Mouse (Mus musculus) cortical plate, adult 2 months (tissue): ENCODE data around the gene Ctu2. TPM values are rescaled to one million over a fixed set of nuclear protein-coding genes. Genes with fewer than 3 reads are reported as not detected.
A peak's percentile ranks its signal among the peaks of the same experiment; 100 is the strongest.

Experiments used
- H3K27ac ChIP-seq: fragments of 200-500 bp; 2 replicates; pipeline ENCODE4 v1.5.1; 2012; ENCODE audit warnings: low read length, control low read depth, inconsistent platforms; ENCODE audit not compliant: insufficient read depth
- H3K4me1 ChIP-seq: fragments of 200-500 bp; 2 replicates; pipeline ENCODE4 v1.6.1; 2011; ENCODE audit warnings: low read length; ENCODE audit not compliant: control insufficient read depth, insufficient read depth
- H3K4me3 ChIP-seq: fragments of 200-500 bp; 2 replicates; pipeline ENCODE4 v1.5.1; 2011; ENCODE audit warnings: mild to moderate bottlenecking, low read length, control low read depth; ENCODE audit not compliant: insufficient read depth
- CTCF ChIP-seq: fragments of 200-500 bp; IDR thresholded peaks from 2 replicates; pipeline ENCODE4 v1.5.1; 2011; ENCODE audit warnings: mild to moderate bottlenecking, control low read depth, low read length; ENCODE audit not compliant: insufficient read depth; ENCODE audit errors: extremely low read depth
- POLR2A ChIP-seq: fragments of 200-500 bp; IDR thresholded peaks from 2 replicates; pipeline ENCODE4 v1.6.1; 2011; ENCODE audit warnings: mild to moderate bottlenecking, low read length, control low read depth; ENCODE audit not compliant: insufficient read depth; ENCODE audit errors: extremely low read depth
- polyA plus RNA-seq: library from polyadenylated mRNA; depleted of rRNA; stranded (reverse); fragments of >200 nt; gene quantifications from 2 replicates; pipeline ENCODE4 v1.2.3, GENCODE M21; 2012

Ctu2 gene
- polyA plus RNA-seq, 1 experiment = 43.6 TPM

DNA sequence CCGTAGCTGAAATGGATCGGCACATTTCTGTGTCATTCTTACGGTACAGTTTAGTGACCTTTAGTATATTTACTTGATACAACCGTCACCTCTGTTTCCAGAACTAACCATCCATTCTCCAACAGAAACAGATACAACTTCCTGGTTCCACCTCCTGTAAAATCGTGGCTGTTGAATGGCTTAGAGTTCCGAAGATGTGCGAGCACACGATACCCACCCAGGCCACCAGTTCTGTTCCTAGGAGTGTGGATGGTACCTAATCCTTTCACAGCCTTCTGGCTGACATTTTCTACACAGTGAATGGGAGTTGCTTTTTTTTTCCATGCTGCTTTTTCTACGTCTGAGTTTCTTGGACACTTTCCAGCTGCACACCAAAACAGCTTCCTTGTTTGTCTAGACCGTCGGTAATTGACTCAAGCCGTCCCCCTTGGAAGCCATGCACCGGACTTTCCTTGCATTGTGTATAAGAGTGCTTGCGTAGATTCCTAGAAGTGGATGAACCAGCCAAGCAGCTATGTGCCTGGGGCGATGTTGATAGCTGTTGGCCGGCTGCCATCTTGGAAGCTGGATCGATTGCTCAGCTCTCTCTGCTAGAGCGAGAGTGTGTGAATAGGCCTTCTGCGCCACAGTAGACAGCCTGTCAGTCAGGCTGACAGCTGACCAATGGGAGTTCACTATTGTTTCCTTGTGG lies 31.7 kb upstream of the Ctu2 start:
- H3K4me3 ChIP-seq = peak overlapping the region; percentile 71
- peak overlapping the region; percentile 79 for H3K27ac ChIP-seq
- no peaks in the 10 kb centered on the region for H3K4me1 ChIP-seq
- no peak for TF ChIP-seq CTCF
- peak; percentile 56 for TF ChIP-seq POLR2A

- no peak overlapping the region for H3K27ac ChIP-seq
- H3K4me1 ChIP-seq = no peaks in the 10 kb centered on the region
- no peak for TF ChIP-seq POLR2A
- TF ChIP-seq CTCF = no peak
- H3K4me3 ChIP-seq = no peak overlapping the region
Observed at GRCm38 (mm10) chr8:122445203-122445602, 30.7 kb upstream of the Ctu2 start.

GRCm38 (mm10) chr8:122451161-122451703 lies 24.7 kb upstream of the Ctu2 start:
- no peak overlapping the region for H3K4me3 ChIP-seq
- H3K4me1 ChIP-seq = peaks cover 2% of the 10 kb centered on the region
- TF ChIP-seq POLR2A (no peak), CTCF (no peak)
- H3K27ac ChIP-seq = no peak overlapping the region

GRCm38 (mm10) chr8:122452154-122452553 lies 23.8 kb upstream of the Ctu2 start:
- H3K4me1 ChIP-seq = peaks cover 2% of the 10 kb centered on the region
- TF ChIP-seq POLR2A (no peak), CTCF (no peak)
- no peak overlapping the region for H3K27ac ChIP-seq
- no peak overlapping the region for H3K4me3 ChIP-seq

GRCm38 (mm10) chr8:122454409-122454808 lies 21.5 kb upstream of the Ctu2 start:
- Histone ChIP-seq H3K4me1 (peaks cover 2% of the 10 kb centered on the region), H3K4me3 (no peak overlapping the region), H3K27ac (no peak overlapping the region)
- TF ChIP-seq POLR2A = no peak
- TF ChIP-seq CTCF = no peak

GRCm38 (mm10) chr8:122457171-122457570 lies 18.8 kb upstream of the Ctu2 start:
- H3K27ac ChIP-seq = no peak overlapping the region

DNA sequence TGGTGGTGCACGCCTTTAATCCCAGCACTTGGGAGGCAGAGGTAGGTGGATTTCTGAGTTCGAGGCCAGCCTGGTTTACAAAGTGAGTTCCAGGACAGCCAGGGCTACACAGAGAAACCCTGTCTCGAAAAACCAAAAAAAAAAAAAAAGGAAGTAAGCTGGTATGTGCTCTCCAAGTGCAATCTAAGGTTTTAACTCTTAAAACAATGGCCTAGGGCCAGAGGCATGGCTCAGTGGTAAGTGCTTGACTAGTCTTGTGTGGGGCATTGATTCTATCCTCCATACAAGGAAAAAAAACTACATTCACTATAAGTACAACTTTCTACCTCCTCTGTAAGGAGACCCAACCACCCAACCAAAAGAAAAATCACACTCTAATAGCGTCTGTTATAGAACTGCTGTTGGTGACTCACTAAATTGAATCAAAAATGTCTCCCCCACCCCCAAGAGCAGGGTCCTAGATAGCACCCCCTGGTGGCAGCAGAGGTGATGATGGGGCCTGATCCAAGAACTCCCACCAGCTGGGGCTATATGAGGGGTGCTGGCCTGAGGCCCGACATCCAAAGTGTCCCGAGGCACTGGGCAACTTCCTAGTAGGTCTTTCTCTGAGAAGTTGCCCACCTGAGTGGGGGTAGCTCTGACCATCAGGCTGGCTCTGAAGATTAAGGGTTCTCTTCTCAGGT lies 16.6 kb upstream of the Ctu2 start:
- no peak for TF ChIP-seq POLR2A
- 0 out of 2 replicates have a peak, but pooled peaks have one; percentile 11 for TF ChIP-seq CTCF
- Histone ChIP-seq H3K4me1 (peaks cover 9% of the 10 kb centered on the region), H3K4me3 (no peak overlapping the region), H3K27ac (no peak overlapping the region)

More at GRCm38 (mm10) chr8:122457171-122457570, 18.8 kb upstream of the Ctu2 start:
- peaks cover 9% of the 10 kb centered on the region for H3K4me1 ChIP-seq
- no peak for TF ChIP-seq CTCF
- TF ChIP-seq POLR2A = no peak
- H3K4me3 ChIP-seq = no peak overlapping the region

GRCm38 (mm10) chr8:122459990-122460389 lies 16.0 kb upstream of the Ctu2 start:
- Histone ChIP-seq H3K4me1 (peaks cover 9% of the 10 kb centered on the region), H3K27ac (no peak overlapping the region), H3K4me3 (no peak overlapping the region)
- TF ChIP-seq CTCF (no peak), POLR2A (no peak)

GRCm38 (mm10) chr8:122460524-122461472 lies 15.1 kb upstream of the Ctu2 start, which contains the start of gene Snai3:
Gene Snai3 (minus strand): TSS chr8:122460733.
- Histone ChIP-seq H3K4me3 (no peak within 1 kb of the TSS), H3K4me1 (peaks cover 9% of the 10 kb centered on the region), H3K27ac (peak within 1 kb of the TSS; percentile 46)
- TF ChIP-seq CTCF (no peak), POLR2A (no peak)

DNA sequence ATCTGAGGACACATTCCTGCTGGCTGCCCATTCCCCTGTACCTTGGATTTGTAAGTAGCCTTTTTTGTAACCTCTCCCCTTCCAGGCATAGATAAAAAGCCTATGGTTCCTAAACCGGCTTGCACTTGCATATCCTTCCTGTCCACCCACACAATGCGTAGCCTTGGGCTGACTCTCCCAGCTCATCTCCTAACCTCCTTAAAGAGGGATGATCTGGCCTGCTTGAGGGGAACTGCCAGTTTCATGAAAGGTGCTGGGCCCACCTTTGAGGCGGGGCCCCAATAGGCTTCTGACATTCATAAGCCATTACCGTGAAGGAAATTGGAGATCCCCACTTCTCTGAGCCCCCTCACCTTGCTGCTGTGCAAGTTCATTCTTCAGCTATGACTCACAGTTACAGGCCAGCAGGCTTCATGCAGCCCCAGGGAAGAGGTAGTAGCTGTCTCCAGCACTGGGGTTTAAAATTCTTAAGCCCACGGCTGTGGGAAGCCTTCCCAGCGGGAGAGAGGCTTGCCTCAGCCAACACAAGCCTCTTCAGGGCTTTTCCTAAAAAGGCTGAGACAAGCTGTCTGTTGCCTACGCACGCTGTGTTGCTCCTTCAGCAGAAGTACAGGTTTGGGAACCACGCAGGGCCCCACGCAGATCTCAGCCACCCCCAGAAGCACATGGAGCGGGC lies 14.3 kb upstream of the Ctu2 start:
- H3K4me3 ChIP-seq = no peak overlapping the region
- peak overlapping the region; percentile 46 for H3K27ac ChIP-seq

More for the DNA sequence above, 14.3 kb upstream of the Ctu2 start:
- TF ChIP-seq POLR2A = no peak
- TF ChIP-seq CTCF = no peak
- peaks cover 9% of the 10 kb centered on the region for H3K4me1 ChIP-seq
